Mouse (Mus musculus) ovary, postnatal 36 days (tissue): Measurements from ENCODE around the gene Gfi1b.

ENCODE experiments used
- DNase-seq: peaks from one replicate; pipeline ENCODE4 v3.0.0; 2022; ENCODE audit warnings: low spot score, mixed read lengths

Gfi1b gene

GRCm38 (mm10) chr2:28598692-28599568 is 22.9 kb downstream of the Gfi1b start:
- DNase-seq, result no peak

GRCm38 (mm10) chr2:28597733-28598547 is 23.8 kb downstream of the Gfi1b start:
- no peak for DNase-seq

GRCm38 (mm10) chr2:28596998-28597397 is 24.8 kb downstream of the Gfi1b start:
- DNase-seq, result no peak

GRCm38 (mm10) chr2:28596021-28596420 is 25.8 kb downstream of the Gfi1b start:
- no peak for DNase-seq

- peak; percentile 65 for DNase-seq
Measured at GRCm38 (mm10) chr2:28592809-28593208, 29.0 kb downstream of the Gfi1b start.

- DNase-seq, result no peak
Measured at GRCm38 (mm10) chr2:28591479-28591878, 30.3 kb downstream of the Gfi1b start.

- DNase-seq, result no peak
Measured at GRCm38 (mm10) chr2:28588574-28588973, 33.2 kb downstream of the Gfi1b start.

- DNase-seq, result no peak
Measured at GRCm38 (mm10) chr2:28585730-28586129, 36.1 kb downstream of the Gfi1b start.

GRCm38 (mm10) chr2:28585043-28585571 is 36.7 kb downstream of the Gfi1b start:
- DNase-seq, result peak; percentile 62

GRCm38 (mm10) chr2:28583651-28584050 is 38.1 kb downstream of the Gfi1b start, which contains the start of gene Gtf3c5:
TSS of gene Gtf3c5 (minus strand) at chr2:28583751.
- DNase-seq, result no peak

- DNase-seq, result peak; percentile 86
Measured at GRCm38 (mm10) chr2:28582647-28583353, 39.0 kb downstream of the Gfi1b start.

- no peak for DNase-seq
Measured at GRCm38 (mm10) chr2:28578003-28578402, 43.8 kb downstream of the Gfi1b start.

- no peak for DNase-seq
Measured at GRCm38 (mm10) chr2:28576815-28577214, 45.0 kb downstream of the Gfi1b start.

- no peak for DNase-seq
Measured at GRCm38 (mm10) chr2:28575341-28575740, 46.4 kb downstream of the Gfi1b start.

GRCm38 (mm10) chr2:28569903-28570302 is 51.9 kb downstream of the Gfi1b start:
- no peak for DNase-seq

- DNase-seq, result no peak
Measured at GRCm38 (mm10) chr2:28566545-28566944, 55.2 kb downstream of the Gfi1b start.

- no peak for DNase-seq
Measured at GRCm38 (mm10) chr2:28564380-28564779, 57.4 kb downstream of the Gfi1b start.

- no peak for DNase-seq
Measured at GRCm38 (mm10) chr2:28563830-28564229, 58.0 kb downstream of the Gfi1b start.

- DNase-seq, result no peak
Measured at GRCm38 (mm10) chr2:28563303-28563702, 58.5 kb downstream of the Gfi1b start, which contains the start of gene Cel. TSS of gene Cel (minus strand) at chr2:28563403.
